ENCODE assay signal across 24 mouse cellular contexts in the genomic region with DNA sequence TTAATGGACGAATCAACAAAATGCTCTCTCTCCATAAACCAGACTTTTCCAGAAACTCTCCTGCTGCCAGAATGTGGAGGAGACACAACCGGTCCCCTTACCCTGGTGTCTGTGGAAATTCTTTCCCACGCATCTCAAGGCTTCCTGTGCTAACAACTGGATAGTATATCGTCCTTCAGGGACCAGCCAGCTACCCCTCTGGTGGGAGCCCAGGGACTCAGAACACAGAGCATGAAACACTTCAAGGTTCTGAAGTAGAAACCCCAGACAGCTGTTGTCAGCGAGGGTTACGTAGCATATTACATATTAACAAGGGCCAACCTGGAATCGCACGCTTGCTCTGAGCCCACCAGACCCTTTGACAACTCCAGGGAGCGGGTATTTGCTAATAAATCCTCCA.
DNase-seq lines count a peak whose midpoint lies in the region; ATAC-seq and TF ChIP-seq lines count a peak whose summit lies in the region.
"Had no signal": no experiment of that assay in that cellular context is flagged by ENCODE, and none has a peak within 500 bp of the region (broad histone marks: within the 10 kb centered on the region; RNA-seq: fewer than 3 reads in every experiment).

No protein-coding gene starts in this region.

- no peaks in the 10 kb centered on the region for H3K27me3 ChIP-seq in intestine, embryonic 14.5 days (replicated peaks; ENCODE audit: control insufficient read depth, insufficient read depth, low read length)
- H3K27me3 ChIP-seq in intestine, postnatal 0 days (replicated peaks; ENCODE audit: control insufficient read depth, insufficient read depth, low read length), result no peaks in the 10 kb centered on the region
- H3K27me3 ChIP-seq in lung, embryonic 15.5 days, result no peaks in the 10 kb centered on the region
- H3K27me3 ChIP-seq in limb, embryonic 14.5 days (ENCODE audit: control insufficient read depth, insufficient read depth, low read length), result no peaks in the 10 kb centered on the region
- H3K27me3 ChIP-seq: embryonic facial prominence, embryonic 12.5 days; embryonic facial prominence, embryonic 15.5 days; heart, embryonic 12.5 days; heart, embryonic 15.5 days had no signal

- 37% methylated on average over 9 of the region's 9 CpGs for WGBS in intestine, embryonic 14.5 days
- WGBS in intestine, postnatal 0 days, result 65% methylated on average over 9 of the region's 9 CpGs
- 72% methylated on average over 9 of the region's 9 CpGs for WGBS in lung, embryonic 15.5 days
- 54% methylated on average over 9 of the region's 9 CpGs for WGBS in limb, embryonic 14.5 days

- peaks cover 6% of the 10 kb centered on the region; the same call in 1 of the 2 replicates for H3K4me1 ChIP-seq in intestine, embryonic 14.5 days (replicated peaks; ENCODE audit: control insufficient read depth, insufficient read depth, low read length)
- H3K4me1 ChIP-seq in intestine, postnatal 0 days (replicated peaks; ENCODE audit: control insufficient read depth, insufficient read depth, low read length), result no peaks in the 10 kb centered on the region
- peaks cover 26% of the 10 kb centered on the region for H3K4me1 ChIP-seq in lung, embryonic 15.5 days
- peaks cover 7% of the 10 kb centered on the region for H3K4me1 ChIP-seq in limb, embryonic 14.5 days (ENCODE audit: control insufficient read depth, insufficient read depth, low read length)
- H3K4me1 ChIP-seq: embryonic facial prominence, embryonic 12.5 days; heart, embryonic 12.5 days had no signal

- H3K36me3 ChIP-seq in intestine, embryonic 14.5 days (ENCODE audit: control insufficient read depth, insufficient read depth, low read length), result no peaks in the 10 kb centered on the region
- no peaks in the 10 kb centered on the region for H3K36me3 ChIP-seq in intestine, postnatal 0 days (ENCODE audit: control insufficient read depth, insufficient read depth)
- no peaks in the 10 kb centered on the region for H3K36me3 ChIP-seq in lung, embryonic 15.5 days
- H3K36me3 ChIP-seq in limb, embryonic 14.5 days (ENCODE audit: control insufficient read depth, insufficient read depth, low read length), result no peaks in the 10 kb centered on the region
- H3K36me3 ChIP-seq: embryonic facial prominence, embryonic 12.5 days; embryonic facial prominence, embryonic 15.5 days; heart, embryonic 12.5 days; heart, embryonic 15.5 days had no signal

- H3K4me2 ChIP-seq in intestine, embryonic 14.5 days (ENCODE audit: low read length), result no peak overlapping the region
- H3K4me2 ChIP-seq in intestine, postnatal 0 days (replicated peaks; ENCODE audit: low read depth), result no peak overlapping the region
- H3K4me2 ChIP-seq in lung, embryonic 15.5 days, result no peak overlapping the region
- H3K4me2 ChIP-seq in limb, embryonic 14.5 days (replicated peaks; ENCODE audit: low read depth, low read length, severe bottlenecking), result no peak overlapping the region
- H3K4me2 ChIP-seq: embryonic facial prominence, embryonic 12.5 days; embryonic facial prominence, embryonic 15.5 days; forebrain, embryonic 13.5 days; heart, embryonic 12.5 days; heart, embryonic 15.5 days; hindbrain, embryonic 14.5 days had no signal

- H3K9ac ChIP-seq in intestine, embryonic 14.5 days (ENCODE audit: low read length), result no peak overlapping the region
- no peak overlapping the region for H3K9ac ChIP-seq in intestine, postnatal 0 days (ENCODE audit: low read depth, low read length)
- no peak overlapping the region for H3K9ac ChIP-seq in lung, embryonic 15.5 days
- H3K9ac ChIP-seq in limb, embryonic 14.5 days (ENCODE audit: low read depth, low read length, severe bottlenecking), result no peak overlapping the region
- H3K9ac ChIP-seq: embryonic facial prominence, embryonic 12.5 days; embryonic facial prominence, embryonic 15.5 days; forebrain, embryonic 13.5 days; heart, embryonic 12.5 days; heart, embryonic 15.5 days had no signal

- no peak for TF ChIP-seq CTCF in intestine, postnatal 0 days (IDR thresholded peaks at IDR 0.05; ENCODE audit: low read depth)

- TF ChIP-seq POLR2A in limb, embryonic 14.5 days (IDR thresholded peaks at IDR 0.05; ENCODE audit: borderline replicate concordance, extremely low read depth, insufficient read depth, insufficient read length), result no peak

- ATAC-seq in intestine, embryonic 14.5 days (replicated peaks; ENCODE audit: low FRiP score, low TSS enrichment, low read depth), result 0 out of 2 replicates have a peak, but pooled peaks have one; percentile 47
- ATAC-seq in intestine, postnatal 0 days, result no peak
- ATAC-seq in lung, embryonic 15.5 days (ENCODE audit: borderline replicate concordance, extremely low read depth, low FRiP score, low TSS enrichment), result no peak
- peak; percentile 67; the same call in 1 of the 2 replicates for ATAC-seq in limb, embryonic 14.5 days (ENCODE audit: low FRiP score, low read depth)
- ATAC-seq: CD4-positive, CD25-positive, alpha-beta regulatory T cell, adult 4 months; forebrain, embryonic 13.5 days; forebrain, embryonic 16.5 days had no signal

- no peak for DNase-seq in intestine, embryonic 14.5 days (ENCODE audit: low spot score)
- DNase-seq in lung, postnatal 25 days (ENCODE audit: low spot score), result no peak
- no peak for DNase-seq in limb, embryonic 14.5 days (ENCODE audit: low spot score)
- DNase-seq in kidney, postnatal 25 days, result no peak
- DNase-seq: adrenal gland, adult 2 months; adrenal gland, postnatal 14 days; cerebellum, adult 11 months; cerebellum, adult 2 months; cerebellum, adult 9-11 months; cerebellum, postnatal 25 days; gastrocnemius, postnatal 14 days; heart, adult 18-20 months; heart, postnatal 10 days; heart, postnatal 4 days had no signal

- H3K4me3 ChIP-seq in intestine, embryonic 14.5 days (ENCODE audit: low read depth, low read length), result no peak overlapping the region
- H3K4me3 ChIP-seq in intestine, postnatal 0 days (ENCODE audit: low read depth, low read length), result no peak overlapping the region
- H3K4me3 ChIP-seq in lung, embryonic 15.5 days, result no peak overlapping the region
- no peak overlapping the region for H3K4me3 ChIP-seq in limb, embryonic 14.5 days (replicated peaks; ENCODE audit: low read length)
- H3K4me3 ChIP-seq: embryonic facial prominence, embryonic 12.5 days; embryonic facial prominence, embryonic 15.5 days; forebrain, embryonic 13.5 days; heart, embryonic 12.5 days; heart, embryonic 15.5 days had no signal

- no peaks in the 10 kb centered on the region for H3K9me3 ChIP-seq in intestine, embryonic 14.5 days (ENCODE audit: control insufficient read depth, low read length)
- H3K9me3 ChIP-seq in intestine, postnatal 0 days (ENCODE audit: control insufficient read depth), result no peaks in the 10 kb centered on the region
- H3K9me3 ChIP-seq in lung, embryonic 15.5 days, result no peaks in the 10 kb centered on the region
- H3K9me3 ChIP-seq in limb, embryonic 14.5 days (ENCODE audit: control insufficient read depth, low read length), result no peaks in the 10 kb centered on the region
- H3K9me3 ChIP-seq: embryonic facial prominence, embryonic 12.5 days; embryonic facial prominence, embryonic 15.5 days; forebrain, embryonic 13.5 days; heart, embryonic 12.5 days; heart, embryonic 15.5 days had no signal

- peak overlapping the region; percentile 11; the same call in 1 of the 2 replicates for H3K27ac ChIP-seq in intestine, embryonic 14.5 days (ENCODE audit: low read depth)
- no peak overlapping the region for H3K27ac ChIP-seq in intestine, postnatal 0 days (ENCODE audit: low read depth, low read length)
- H3K27ac ChIP-seq in lung, embryonic 15.5 days, result 0 out of 2 replicates have a peak overlapping the region, but pooled peaks have one; percentile 31
- H3K27ac ChIP-seq in limb, embryonic 14.5 days (replicated peaks; ENCODE audit: low read depth, low read length), result no peak overlapping the region
- H3K27ac ChIP-seq: embryonic facial prominence, embryonic 12.5 days; forebrain, embryonic 13.5 days; heart, embryonic 15.5 days; hindbrain, embryonic 14.5 days had no signal

Comparison
In these comparisons a context has a peak if more than half of its experiments do, and no peak if none do; other contexts are left out.
1. ATAC-seq: peak in intestine, embryonic 14.5 days (single experiment) and limb, embryonic 14.5 days (single experiment); none in intestine, postnatal 0 days (single experiment) and lung, embryonic 15.5 days (single experiment).
2. H3K27ac ChIP-seq: peak in intestine, embryonic 14.5 days (single experiment) and lung, embryonic 15.5 days (single experiment); none in intestine, postnatal 0 days (single experiment) and limb, embryonic 14.5 days (single experiment).